In genomic region chr5:64501746-64502145, GRCm38 (mm10) we compare ENCODE assay signal across 17 mouse cellular contexts.
"Had no signal": no experiment of that assay in that cellular context is flagged by ENCODE, and none has a peak within 500 bp of the region (broad histone marks: within the 10 kb centered on the region; RNA-seq: fewer than 3 reads in every experiment).

No protein-coding gene starts in this region.

- ATAC-seq: midbrain, embryonic 16.5 days had no signal

- H3K9ac ChIP-seq: kidney, embryonic 15.5 days; liver, embryonic 15.5 days; lung, embryonic 15.5 days; neural tube, embryonic 13.5 days; stomach, embryonic 15.5 days had no signal

- H3K27me3 ChIP-seq: kidney, embryonic 15.5 days; liver, embryonic 15.5 days; lung, embryonic 15.5 days; neural tube, embryonic 13.5 days; stomach, embryonic 15.5 days had no signal

- H3K36me3 ChIP-seq: kidney, embryonic 15.5 days; limb, embryonic 10.5 days; liver, embryonic 15.5 days; lung, embryonic 15.5 days; neural tube, embryonic 13.5 days; stomach, embryonic 15.5 days had no signal

- H3K4me2 ChIP-seq: kidney, embryonic 15.5 days; liver, embryonic 11.5 days; liver, embryonic 15.5 days; lung, embryonic 15.5 days; midbrain, embryonic 11.5 days; neural tube, embryonic 13.5 days; stomach, embryonic 15.5 days had no signal

- H3K9me3 ChIP-seq: kidney, embryonic 15.5 days; limb, embryonic 10.5 days; liver, embryonic 15.5 days; lung, embryonic 15.5 days; megakaryocyte, embryonic 14.5 days; neural tube, embryonic 13.5 days; stomach, embryonic 15.5 days had no signal

- H3K4me3 ChIP-seq: kidney, embryonic 15.5 days; limb, embryonic 10.5 days; liver, embryonic 15.5 days; lung, embryonic 15.5 days; megakaryocyte, embryonic 14.5 days; neural tube, embryonic 13.5 days; stomach, embryonic 15.5 days had no signal

- H3K27ac ChIP-seq: kidney, embryonic 15.5 days; limb, embryonic 10.5 days; liver, embryonic 15.5 days; lung, embryonic 15.5 days; macrophage; neural tube, embryonic 13.5 days; stomach, embryonic 15.5 days had no signal

- DNase-seq: kidney, adult 18-20 months; kidney, postnatal 14 days; retina, postnatal 1 day; right cerebral cortex, postnatal 4 days; spleen, adult 18-20 months; thymus, postnatal 14 days had no signal
